Mouse (Mus musculus) neutrophil, adult 5-6 weeks (primary cell): ENCODE results near the gene Aox4. TPM values are rescaled to one million over a fixed set of nuclear protein-coding genes. Genes with fewer than 3 reads are reported as not detected.

ENCODE experiments used
- ATAC-seq: fragments of 151-379, 151-347 bp; 2 replicates; pipeline ENCODE4 v1.8.0; 2017; ENCODE audit warnings: mild to moderate bottlenecking, moderate TSS enrichment; ENCODE audit not compliant: insufficient number of reproducible peaks, poor library complexity, low FRiP score, severe bottlenecking; ENCODE audit errors: extremely low read depth
- total RNA-seq: library from RNA; stranded (forward); fragments of 200-1000 nt; gene quantifications from 2 replicates; pipeline ENCODE4 v1.2.3, GENCODE M21; 2017

The Aox4 gene
- total RNA-seq, 1 experiment from 2014 or later, result not detected

DNA sequence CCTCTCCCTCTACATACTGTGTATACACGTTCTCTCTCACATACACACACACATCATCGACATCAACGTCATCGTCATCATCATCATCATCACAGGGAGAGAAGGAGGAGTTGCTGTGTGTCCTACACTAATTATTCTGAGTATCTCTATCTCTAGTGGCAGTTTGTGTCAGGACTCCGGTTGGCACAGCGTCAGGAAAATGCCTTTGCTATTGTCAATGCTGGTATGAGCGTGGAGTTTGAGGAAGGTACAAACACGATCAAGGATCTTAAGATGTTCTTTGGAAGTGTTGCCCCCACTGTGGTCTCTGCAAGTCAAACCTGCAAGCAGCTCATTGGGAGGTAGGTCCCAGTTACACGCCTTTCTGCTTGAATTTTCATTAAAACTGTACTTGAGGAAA is 28.8 kb downstream of the Aox4 start:
- no peak for ATAC-seq

DNA sequence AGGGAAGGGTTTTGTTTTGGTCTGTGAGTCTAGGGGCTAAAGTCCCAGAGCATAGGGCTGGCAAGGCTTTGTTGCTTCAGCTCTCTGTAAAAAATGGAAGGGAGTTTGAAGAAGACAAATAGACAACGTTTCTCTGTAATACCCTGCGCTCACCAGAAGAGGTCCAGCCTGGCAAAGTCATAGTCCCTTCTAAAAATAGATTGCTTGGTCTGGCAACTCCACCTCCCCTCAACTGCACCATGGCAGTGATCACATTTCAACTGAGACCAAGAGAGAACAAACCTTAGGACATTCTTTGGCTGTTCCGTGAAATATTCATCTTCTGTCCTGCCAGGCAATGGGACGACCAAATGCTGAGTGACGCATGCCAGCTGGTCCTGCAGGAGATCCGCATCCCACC is 30.1 kb downstream of the Aox4 start:
- ATAC-seq, result no peak

DNA sequence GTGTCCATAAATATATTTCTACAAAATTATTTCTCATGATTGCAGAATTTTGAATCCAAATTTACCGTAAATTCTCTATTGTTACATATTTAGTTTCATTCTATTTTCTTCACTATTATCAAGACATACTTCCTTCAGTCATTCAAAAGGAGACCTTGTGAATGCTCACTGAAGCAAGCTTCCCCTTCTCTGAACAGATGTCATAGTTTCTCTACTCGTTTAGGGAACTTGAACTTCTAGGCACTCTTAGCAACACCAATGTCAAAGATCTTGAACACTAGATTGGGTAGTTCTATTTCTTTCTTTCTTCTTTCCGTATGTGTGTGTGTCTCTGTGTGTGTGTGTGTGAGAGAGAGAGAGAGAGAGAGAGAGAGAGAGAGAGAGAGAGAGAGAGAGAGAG is 34.3 kb downstream of the Aox4 start:
- peak; percentile 41; the same call in 1 of the 2 replicates for ATAC-seq

DNA sequence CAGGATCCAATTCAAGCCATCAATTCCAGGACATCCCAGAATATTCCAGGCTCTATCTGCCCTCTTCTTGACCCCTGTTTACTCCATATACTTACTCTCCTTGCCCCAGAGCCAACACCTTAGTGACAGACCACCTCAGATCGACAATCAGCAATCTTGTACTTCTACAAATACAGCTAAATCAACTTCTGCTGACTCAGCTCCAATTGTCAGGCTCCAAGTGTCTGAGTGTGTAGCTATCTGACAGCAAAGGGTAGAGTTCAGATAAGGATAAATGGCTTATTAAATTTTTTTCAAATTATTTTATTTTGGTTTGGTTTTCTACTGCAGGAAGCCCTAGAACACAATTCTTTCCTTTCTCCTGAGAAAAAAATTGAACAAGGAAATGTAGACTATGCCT is 38.3 kb downstream of the Aox4 start:
- no peak for ATAC-seq

DNA sequence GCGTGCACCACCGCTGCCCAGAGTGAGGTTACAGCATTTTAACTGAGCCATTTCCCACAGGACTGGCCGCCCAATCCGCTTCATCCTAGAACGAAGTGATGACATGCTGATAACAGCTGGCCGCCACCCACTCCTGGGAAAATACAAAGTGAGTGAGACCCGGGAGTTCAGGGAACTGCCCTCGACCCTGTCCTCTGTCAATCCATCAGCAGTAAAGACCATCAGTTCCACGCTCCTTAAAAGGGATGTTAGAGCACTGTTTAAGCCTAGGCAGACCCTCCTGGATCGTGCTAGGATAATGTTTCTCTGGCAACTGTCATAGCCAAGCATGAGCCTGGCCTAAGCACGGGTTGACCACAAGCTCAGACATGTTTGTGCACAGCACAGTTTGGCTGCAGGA is 43.3 kb downstream of the Aox4 start:
- ATAC-seq, result no peak

DNA sequence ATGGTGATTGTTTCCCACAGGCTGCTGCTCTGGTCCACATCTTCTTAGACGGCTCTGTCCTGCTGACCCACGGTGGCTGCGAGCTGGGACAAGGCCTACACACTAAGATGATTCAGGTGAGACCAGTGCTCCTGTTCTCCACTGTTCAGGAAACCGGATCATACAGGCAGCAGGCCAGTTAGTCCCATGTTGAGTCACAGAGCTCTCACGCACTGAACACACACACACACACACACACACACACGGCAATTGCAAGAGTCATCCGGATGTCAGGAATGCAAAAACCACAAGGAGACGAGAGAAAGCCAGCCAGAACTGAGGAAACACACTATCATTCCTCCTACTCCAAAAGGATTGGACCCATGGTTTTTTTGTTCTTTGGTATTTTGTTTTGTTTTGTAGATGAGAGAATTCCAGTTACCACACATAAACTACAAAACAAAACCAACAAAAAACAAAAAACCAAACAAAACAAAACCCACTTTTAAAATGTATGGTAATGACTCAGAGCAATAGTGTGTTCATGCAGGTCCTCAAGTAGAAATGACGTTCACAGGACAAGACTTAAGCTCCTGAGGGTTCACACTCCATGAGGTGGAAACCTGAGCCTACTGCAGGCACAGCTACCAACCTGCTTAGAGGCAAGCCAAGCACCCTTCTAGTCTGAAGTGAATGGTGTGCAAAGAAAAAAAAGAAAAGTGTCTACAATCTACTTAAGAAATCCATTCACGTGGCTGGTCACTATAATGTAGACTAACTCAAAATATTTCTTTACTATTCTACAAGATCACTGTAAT is 47.2 kb downstream of the Aox4 start:
- ATAC-seq, result no peak

DNA sequence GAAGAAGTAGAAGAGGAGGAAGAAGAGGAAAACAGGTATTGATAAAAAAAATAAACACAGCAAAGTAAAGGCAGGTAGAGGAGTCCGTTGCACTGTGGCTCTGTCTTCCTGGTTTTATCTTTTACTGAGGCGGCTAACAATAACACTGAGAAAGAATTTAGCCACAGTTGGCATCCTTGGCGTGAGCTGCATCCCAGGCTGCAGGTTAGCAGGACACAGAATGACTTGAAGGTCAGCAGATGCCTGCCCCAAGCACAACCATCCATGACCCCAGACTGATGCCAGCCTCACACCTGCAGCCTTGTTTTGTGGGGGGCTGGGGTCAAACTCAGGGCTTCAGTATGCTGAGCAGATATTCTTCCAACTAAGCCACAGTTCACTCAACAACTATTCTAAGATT is 50.1 kb downstream of the Aox4 start:
- ATAC-seq, result no peak

DNA sequence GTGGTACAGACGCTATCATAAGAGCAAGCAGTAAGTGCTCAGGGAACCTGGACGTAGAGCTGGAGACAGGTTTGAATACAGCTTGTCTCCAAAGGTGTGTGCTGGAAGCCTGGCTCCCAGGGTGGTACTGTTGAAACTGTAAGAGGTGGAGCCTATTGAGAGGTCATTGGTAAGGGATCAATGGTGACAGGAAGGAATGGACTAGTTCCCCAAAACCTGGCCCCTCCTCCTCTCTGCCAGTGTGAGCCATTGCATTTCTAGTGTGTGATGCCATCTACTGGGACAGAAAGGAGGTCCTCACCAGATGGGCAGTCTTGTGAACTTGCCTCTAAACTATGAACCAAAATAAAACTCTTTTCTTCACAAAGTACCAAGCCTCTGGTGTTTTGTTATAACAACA is 58.0 kb downstream of the Aox4 start:
- no peak for ATAC-seq

DNA sequence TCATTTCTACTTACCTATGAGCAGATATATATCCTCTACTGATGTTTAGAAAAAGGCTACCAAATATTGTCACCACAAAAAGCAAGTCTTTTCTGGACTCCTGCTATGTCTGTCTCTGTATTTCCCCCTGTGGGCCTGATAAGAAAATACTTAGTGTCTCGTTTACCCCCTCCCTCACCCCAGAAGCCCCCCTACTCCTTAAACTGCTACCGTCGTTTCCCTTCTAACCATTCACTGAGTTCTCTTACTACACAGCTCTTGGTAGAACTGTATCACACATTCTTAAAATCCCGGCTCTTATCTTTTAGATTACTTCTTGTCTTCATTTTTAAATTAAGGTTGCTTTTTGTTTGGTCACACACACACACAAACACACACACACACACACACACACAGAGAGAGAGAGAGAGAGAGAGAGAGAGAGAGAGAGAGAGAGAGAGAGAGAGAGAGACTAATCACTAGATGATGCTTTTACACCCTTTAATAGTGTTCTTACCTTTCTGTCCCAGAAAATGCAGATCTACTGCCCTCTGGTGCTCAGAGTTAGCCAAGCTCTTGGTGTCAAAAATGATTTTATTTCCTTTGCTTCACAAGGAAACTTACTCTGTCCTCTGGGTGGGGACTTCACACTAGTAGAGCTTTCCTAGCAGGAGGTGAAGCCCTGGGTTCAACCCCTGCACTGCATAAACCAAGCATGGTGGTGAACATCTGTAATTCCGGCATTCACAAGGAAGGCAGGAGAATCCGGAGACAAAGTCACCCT is 60.8 kb downstream of the Aox4 start:
- no peak for ATAC-seq

DNA sequence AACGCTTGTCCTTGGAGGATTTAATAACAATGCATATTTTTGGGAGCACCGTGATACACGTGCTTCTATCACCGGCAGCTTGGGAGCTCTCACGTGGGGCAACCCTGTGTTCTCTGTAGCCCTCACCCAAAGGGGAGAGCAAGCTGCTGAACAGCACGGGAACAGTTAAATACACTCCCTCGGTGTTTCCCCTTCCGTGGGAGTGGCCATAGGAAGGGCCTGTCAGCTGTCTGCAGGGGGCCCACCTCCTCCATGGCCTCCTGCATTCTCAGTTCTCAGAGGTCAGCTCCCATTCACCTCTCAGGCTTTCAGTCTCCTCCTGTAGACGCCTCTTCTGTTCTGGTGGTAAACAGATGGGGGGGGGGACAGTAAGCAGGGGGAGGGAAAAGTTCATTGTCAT is 65.7 kb downstream of the Aox4 start:
- no peak for ATAC-seq

DNA sequence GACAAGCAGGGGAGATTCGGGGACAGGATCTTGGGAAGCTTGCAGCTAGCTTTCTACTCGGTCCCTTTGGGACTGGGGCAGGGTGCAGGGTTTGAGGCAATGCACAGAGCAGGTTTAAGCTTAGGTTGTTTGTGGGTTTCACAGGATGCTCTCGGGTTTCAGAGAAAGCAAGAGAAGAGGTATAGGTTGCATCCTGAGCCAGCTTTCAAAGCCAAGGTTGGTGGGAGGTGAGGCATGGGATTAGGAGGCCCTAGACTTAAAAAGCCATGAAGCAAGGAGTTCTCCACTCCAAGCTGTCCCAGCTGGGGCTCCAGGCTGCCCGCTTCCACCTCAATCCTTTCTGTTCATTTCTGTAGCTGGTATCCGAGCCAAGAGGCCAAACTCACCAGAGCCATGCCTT is 67.8 kb downstream of the Aox4 start, which contains the start of gene Aox2:
Gene Aox2 (plus strand): TSS at position 301 of the 400 bp plus-strand sequence.
- no peak for ATAC-seq

DNA sequence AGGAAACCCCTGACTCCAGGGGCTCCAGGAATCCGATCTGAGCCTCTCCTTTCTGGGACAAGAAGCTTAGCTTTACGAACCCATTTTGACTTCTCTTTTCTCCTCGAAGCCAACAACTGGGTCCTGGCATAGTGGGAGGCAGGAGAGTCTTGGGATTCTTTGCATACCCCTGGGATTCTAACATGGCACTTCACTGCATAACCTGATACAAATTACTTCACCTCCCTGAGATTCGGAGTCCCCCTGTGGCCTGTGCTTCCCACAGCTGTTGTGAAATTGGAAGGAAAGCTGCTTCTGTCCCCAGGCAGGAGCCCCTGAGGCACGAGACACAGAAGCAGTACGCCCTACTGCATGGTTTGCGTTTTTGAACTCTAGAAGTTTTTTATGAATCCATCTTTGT is 68.3 kb downstream of the Aox4 start:
- no peak for ATAC-seq

DNA sequence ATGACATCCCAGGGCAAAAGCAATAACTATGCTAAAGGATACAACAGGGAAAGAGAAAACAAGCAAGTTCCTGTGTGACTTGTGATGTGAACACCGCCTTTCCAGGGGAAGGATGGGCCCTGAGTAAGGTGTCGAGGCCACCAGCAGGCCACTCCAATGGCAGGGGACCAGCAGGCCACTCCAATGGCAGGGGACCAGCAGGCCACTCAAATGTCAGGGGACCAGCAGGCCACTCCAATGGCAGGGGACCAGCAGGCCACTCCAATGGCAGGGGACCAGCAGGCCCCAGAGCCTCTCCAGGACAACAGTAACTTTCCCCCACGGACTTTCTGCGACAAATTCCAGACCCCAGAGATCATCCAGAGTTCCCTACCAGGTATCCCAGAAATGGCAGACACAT is 70.2 kb downstream of the Aox4 start:
- no peak for ATAC-seq

DNA sequence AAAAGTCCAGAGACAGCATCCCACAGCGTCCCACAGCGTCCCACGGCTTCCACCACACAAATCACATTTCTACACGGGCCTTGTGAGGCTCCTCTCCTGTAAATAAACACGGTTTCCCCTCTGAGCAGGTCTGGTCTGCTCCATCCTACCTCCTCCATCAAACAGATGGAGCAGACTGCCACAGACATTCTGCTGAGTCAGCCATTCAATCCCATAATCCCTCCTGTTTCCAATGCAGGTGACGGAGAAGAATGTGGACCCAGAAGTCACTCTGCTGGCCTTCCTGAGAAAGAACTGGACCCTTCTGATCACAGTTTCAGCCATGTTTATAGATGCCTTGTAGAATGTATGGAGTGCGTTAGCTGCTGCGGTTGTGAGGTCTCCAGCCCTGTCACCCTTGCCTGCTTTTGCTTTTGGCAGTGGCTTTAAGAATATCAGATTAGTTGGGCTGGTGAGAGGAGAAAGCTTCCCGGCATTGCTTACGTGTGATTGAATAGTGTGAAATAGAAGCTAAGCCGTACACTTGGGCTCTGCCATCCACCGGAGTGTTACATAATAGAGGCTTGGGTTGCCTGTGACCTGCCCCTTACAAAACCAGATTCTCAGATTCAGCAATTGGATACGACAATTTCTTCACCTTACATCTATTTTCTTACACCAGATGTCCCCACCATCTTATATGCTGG is 70.9 kb downstream of the Aox4 start:
- no peak for ATAC-seq

DNA sequence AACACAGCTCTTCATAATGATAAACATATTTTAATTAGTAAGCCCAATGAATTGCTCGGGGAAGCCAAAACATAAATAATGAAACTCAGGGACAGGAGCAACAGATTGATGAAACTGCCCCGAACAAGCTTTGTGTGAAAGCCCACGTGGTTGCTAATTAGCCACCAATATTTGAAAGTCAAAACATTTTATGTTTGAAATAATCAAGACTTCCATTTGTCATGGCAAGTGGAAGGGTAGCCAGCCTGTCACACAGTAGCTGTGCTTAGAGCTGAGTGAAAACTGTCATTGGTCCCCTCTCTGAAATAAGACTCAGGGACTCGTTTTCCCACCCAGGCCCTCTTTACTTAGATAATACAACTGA is 71.4 kb downstream of the Aox4 start:
- no peak for ATAC-seq

DNA sequence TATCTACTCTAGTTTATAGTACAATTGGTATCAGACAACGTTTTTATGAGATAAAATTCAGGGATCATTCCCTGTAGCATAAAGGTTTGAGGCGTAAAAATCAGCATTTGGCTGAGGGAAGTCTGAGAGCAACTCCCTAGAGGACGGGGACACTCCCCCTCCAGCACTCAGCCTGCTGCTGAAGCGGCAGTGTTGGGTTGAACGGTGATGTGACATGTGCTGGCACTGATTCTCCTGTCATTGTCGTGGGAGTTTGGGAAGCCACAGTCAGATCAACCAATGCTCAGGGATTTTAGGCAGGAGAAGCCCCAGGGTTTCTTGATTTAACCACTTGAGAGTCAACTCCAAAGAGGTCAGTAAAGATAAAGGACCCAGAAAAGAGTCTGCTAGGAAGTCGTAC is 74.3 kb downstream of the Aox4 start:
- no peak for ATAC-seq

DNA sequence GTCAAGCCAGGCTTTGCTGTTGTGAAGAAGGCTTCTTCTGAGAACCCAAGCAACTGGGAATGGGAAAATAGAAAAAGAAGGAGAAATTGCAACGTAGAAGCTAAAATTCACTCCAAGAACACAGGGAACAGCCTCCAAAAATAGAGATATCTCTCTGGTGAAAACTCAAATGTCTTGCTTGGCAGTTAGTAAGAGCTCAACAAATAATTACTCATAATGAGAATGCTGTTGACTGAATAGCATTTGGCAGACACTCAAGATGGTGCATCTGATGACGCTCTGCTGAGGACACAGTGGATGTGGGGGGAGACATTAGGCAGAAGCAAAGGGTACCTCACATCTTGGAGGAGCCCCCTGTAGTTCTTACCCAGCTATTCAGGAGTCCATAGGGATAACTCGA is 77.9 kb downstream of the Aox4 start:
- ATAC-seq, result no peak

DNA sequence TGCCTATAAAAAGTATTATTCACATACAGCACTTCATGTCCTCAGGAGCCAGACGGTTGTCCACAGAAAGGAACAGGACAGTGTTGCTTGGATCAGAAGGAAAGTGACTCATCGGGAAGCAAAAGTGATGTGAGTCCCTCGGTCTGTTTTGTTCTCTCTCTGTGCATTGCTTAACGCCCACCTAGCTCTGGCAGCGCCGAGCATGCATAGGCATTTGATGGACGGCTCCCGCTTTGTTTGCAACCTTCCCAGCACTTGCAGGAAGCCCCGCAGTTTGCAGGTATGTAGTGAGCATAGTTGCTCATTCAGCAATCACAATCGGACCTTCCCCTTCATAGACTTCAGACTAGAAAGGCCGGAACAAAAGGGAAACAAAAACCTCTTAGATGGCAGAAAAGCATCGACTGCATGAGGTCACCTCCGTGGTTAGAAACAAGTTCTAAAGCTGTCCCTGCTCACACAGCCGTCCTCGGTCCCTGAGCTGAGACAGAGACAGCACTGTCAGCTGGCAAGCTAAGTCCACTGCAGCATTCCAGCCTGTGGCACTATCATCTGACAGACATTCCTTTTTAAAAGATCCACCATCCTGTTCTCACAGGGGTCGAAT is 79.8 kb downstream of the Aox4 start:
- ATAC-seq, result no peak

DNA sequence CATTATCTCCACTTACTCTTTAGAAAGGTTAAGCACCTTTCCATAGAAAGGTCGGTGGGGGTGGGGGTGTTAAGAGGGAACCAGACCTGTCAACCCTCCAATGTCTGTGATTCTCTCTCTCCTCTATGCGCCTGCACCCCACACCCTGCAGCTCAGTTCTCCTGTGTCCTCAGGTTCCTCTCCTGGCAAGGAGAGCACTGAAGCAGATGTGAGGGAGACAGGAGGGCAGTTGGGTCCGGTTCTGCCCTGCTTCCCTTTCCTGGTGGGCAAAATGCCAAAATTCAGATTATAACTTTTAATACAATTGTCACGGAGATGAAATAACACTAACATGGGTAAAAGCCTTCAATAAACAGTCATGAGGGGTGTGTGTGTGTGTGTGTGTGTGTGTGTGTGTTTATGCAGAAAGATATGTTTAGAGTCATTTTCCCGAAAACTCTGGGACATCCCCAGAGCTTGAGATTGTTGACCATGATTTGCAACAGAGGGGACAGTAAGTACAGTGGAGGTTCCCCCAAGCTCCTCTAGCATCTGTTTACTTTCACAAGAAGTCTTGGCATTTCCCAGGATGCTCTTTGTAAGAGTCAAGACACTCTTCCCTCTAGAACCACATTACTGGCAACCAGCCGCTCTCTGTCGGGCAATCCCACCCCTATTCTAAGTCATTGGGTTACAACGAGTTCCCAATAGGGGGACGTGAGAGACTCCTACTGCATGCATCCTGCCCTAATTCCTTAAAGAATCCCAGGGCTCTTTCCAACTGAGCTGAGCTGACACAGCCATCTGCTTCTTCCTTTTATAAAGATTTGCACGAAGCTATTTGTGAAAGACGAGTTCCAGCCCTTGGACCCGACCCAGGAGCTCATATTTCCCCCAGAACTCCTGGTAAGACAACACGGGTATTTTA is 81.5 kb downstream of the Aox4 start:
- ATAC-seq, result no peak
